Mouse (Mus musculus) hindbrain, embryonic 11.5 days (tissue): ENCODE results near the gene Ptgis. TPM values are rescaled to one million over a fixed set of nuclear protein-coding genes. Genes with fewer than 3 reads are reported as not detected.

Source experiments
- ATAC-seq: fragments of 200-750 bp; cut with Nextera tagmentation; 2 replicates; pipeline ENCODE4 v1.8.0; 2017; ENCODE audit warnings: mild to moderate bottlenecking, moderate TSS enrichment, moderate library complexity; ENCODE audit not compliant: low FRiP score
- DNase-seq: peaks from one replicate; pipeline ENCODE4 v3.0.0-alpha.2; 2015; ENCODE audit warnings: low spot score
- H3K27ac ChIP-seq: fragments of 300-500 bp; sonication (generic); 2 replicates; pipeline ENCODE4 v1.5.1; 2014; ENCODE audit warnings: mild to moderate bottlenecking, low read depth, low read length
- H3K27me3 ChIP-seq: fragments of 300-500 bp; sonication (generic); 2 replicates; pipeline ENCODE4 v1.6.1; 2014; ENCODE audit warnings: mild to moderate bottlenecking, low read length, moderate library complexity, mixed read lengths; ENCODE audit not compliant: control insufficient read depth, insufficient read depth
- H3K36me3 ChIP-seq: fragments of 300-500 bp; sonication (generic); 2 replicates; pipeline ENCODE4 v1.6.1; 2014; ENCODE audit warnings: mild to moderate bottlenecking, low read length, moderate library complexity, mixed read lengths; ENCODE audit not compliant: control insufficient read depth, insufficient read depth
- H3K4me1 ChIP-seq: fragments of 300-500 bp; sonication (generic); replicated peaks from 2 replicates; pipeline ENCODE4 v1.6.1; 2014; ENCODE audit warnings: low read length, mixed read lengths; ENCODE audit not compliant: control insufficient read depth, insufficient read depth
- H3K4me2 ChIP-seq: fragments of 300-500 bp; sonication (generic); replicated peaks from 2 replicates; pipeline ENCODE4 v1.6.1; 2014; ENCODE audit warnings: mild to moderate bottlenecking, low read depth, low read length
- H3K4me3 ChIP-seq: fragments of 300-500 bp; sonication (generic); 2 replicates; pipeline ENCODE4 v1.5.1; 2014; ENCODE audit warnings: low read depth, low read length
- H3K9ac ChIP-seq: fragments of 300-500 bp; sonication (generic); 2 replicates; pipeline ENCODE4 v1.6.1; 2014; ENCODE audit warnings: low read depth, low read length
- H3K9me3 ChIP-seq: fragments of 300-500 bp; sonication (generic); 2 replicates; pipeline ENCODE4 v1.6.1; 2016; ENCODE audit warnings: low read length; ENCODE audit not compliant: control insufficient read depth
- WGBS: fragments of 180-500 bp; shearing (Covaris S2); extraction: QIAGEN DNeasy Blood & Tissue Kit; methylation state at CpG from one replicate; pipeline ENCODE4 v1.1.7; 2014; 5-methylcytosine and 5-hydroxymethylcytosine counted together
- polyA plus RNA-seq: library from polyadenylated mRNA; unstranded; fragments of >200 nt; fragmentation: Nextera tagmentation; extraction: Ambion mirVana; gene quantifications from 2 replicates; pipeline ENCODE4 v1.2.1, GENCODE M21; 2014

The Ptgis gene
- polyA plus RNA-seq, 1 experiment from 2014 or later, result 7.4 TPM

- H3K4me2 ChIP-seq, result no peak overlapping the region
- H3K4me3 ChIP-seq, result no peak overlapping the region
- ATAC-seq, result no peak
- H3K36me3 ChIP-seq, result no peaks in the 10 kb centered on the region
- WGBS, result 73% methylated on average over 7 of the region's 7 CpGs
- H3K27me3 ChIP-seq, result no peaks in the 10 kb centered on the region
- H3K27ac ChIP-seq, result no peak overlapping the region
- no peak for DNase-seq
- H3K9me3 ChIP-seq, result no peaks in the 10 kb centered on the region
- H3K4me1 ChIP-seq, result no peaks in the 10 kb centered on the region; the same call in 1 of the 2 replicates
- H3K9ac ChIP-seq, result no peak overlapping the region
Measured at GRCm38 (mm10) chr2:167254185-167254584, 13.8 kb upstream of the Ptgis start.

- H3K4me2 ChIP-seq, result no peak overlapping the region
- no peaks in the 10 kb centered on the region for H3K27me3 ChIP-seq
- DNase-seq (no peak), ATAC-seq (no peak)
- H3K36me3 ChIP-seq, result no peaks in the 10 kb centered on the region
- H3K9me3 ChIP-seq, result no peaks in the 10 kb centered on the region
- H3K4me3 ChIP-seq, result no peak overlapping the region
- no peak overlapping the region for H3K27ac ChIP-seq
- 84% methylated on average over 5 of the region's 5 CpGs for WGBS
- H3K4me1 ChIP-seq, result no peaks in the 10 kb centered on the region; the same call in 1 of the 2 replicates
- H3K9ac ChIP-seq, result no peak overlapping the region
Measured at GRCm38 (mm10) chr2:167253476-167253875, 13.1 kb upstream of the Ptgis start.

GRCm38 (mm10) chr2:167252057-167252687 is 11.8 kb upstream of the Ptgis start:
- no peak overlapping the region for H3K9ac ChIP-seq
- no peak for DNase-seq
- H3K4me2 ChIP-seq, result no peak overlapping the region
- no peak for ATAC-seq
- no peaks in the 10 kb centered on the region for H3K36me3 ChIP-seq
- H3K9me3 ChIP-seq, result no peaks in the 10 kb centered on the region
- no peaks in the 10 kb centered on the region for H3K27me3 ChIP-seq
- 52% methylated on average over 3 of the region's 3 CpGs for WGBS
- H3K4me1 ChIP-seq, result no peaks in the 10 kb centered on the region; the same call in 1 of the 2 replicates
- H3K27ac ChIP-seq, result no peak overlapping the region
- H3K4me3 ChIP-seq, result no peak overlapping the region

- Histone ChIP-seq H3K27me3 (no peaks in the 10 kb centered on the region), H3K27ac (no peak overlapping the region), H3K9ac (no peak overlapping the region), H3K4me3 (no peak overlapping the region), H3K9me3 (no peaks in the 10 kb centered on the region), H3K36me3 (no peaks in the 10 kb centered on the region), H3K4me1 (no peaks in the 10 kb centered on the region; the same call in 1 of the 2 replicates), H3K4me2 (no peak overlapping the region)
- ATAC-seq, result no peak
- DNase-seq, result peak; percentile 19
- WGBS, result 30% methylated on average over 7 of the region's 7 CpGs
Measured at GRCm38 (mm10) chr2:167250736-167251337, 10.4 kb upstream of the Ptgis start.

- Histone ChIP-seq H3K4me1 (no peaks in the 10 kb centered on the region), H3K9ac (no peak overlapping the region), H3K36me3 (no peaks in the 10 kb centered on the region), H3K27me3 (no peaks in the 10 kb centered on the region), H3K4me3 (no peak overlapping the region), H3K4me2 (no peak overlapping the region), H3K9me3 (no peaks in the 10 kb centered on the region), H3K27ac (no peak overlapping the region)
- 63% methylated on average over 8 of the region's 11 CpGs for WGBS
- ATAC-seq (no peak), DNase-seq (no peak)
Measured at GRCm38 (mm10) chr2:167250003-167250735, 9.8 kb upstream of the Ptgis start.

GRCm38 (mm10) chr2:167249591-167249990 is 9.2 kb upstream of the Ptgis start:
- Histone ChIP-seq H3K9ac (no peak overlapping the region), H3K4me1 (no peaks in the 10 kb centered on the region), H3K4me2 (no peak overlapping the region), H3K27me3 (no peaks in the 10 kb centered on the region), H3K9me3 (no peaks in the 10 kb centered on the region), H3K4me3 (no peak overlapping the region), H3K27ac (no peak overlapping the region), H3K36me3 (no peaks in the 10 kb centered on the region)
- WGBS, result 52% methylated on average over 3 of the region's 3 CpGs
- DNase-seq (no peak), ATAC-seq (no peak)

GRCm38 (mm10) chr2:167247823-167248222 is 7.4 kb upstream of the Ptgis start:
- 44% methylated on average over 2 of the region's 2 CpGs for WGBS
- no peak for ATAC-seq

GRCm38 (mm10) chr2:167246704-167247103 is 6.3 kb upstream of the Ptgis start:
- H3K4me1 ChIP-seq, result no peaks in the 10 kb centered on the region
- H3K4me3 ChIP-seq, result no peak overlapping the region
- H3K27me3 ChIP-seq, result no peaks in the 10 kb centered on the region
- H3K36me3 ChIP-seq, result no peaks in the 10 kb centered on the region
- DNase-seq (no peak), ATAC-seq (no peak)
- no peak overlapping the region for H3K4me2 ChIP-seq
- H3K9me3 ChIP-seq, result no peaks in the 10 kb centered on the region
- WGBS, result 65% methylated on average over 7 of the region's 7 CpGs
- no peak overlapping the region for H3K27ac ChIP-seq
- no peak overlapping the region for H3K9ac ChIP-seq

More at GRCm38 (mm10) chr2:167247823-167248222, 7.4 kb upstream of the Ptgis start:
- no peak overlapping the region for H3K27ac ChIP-seq
- H3K4me2 ChIP-seq, result no peak overlapping the region
- H3K4me1 ChIP-seq, result no peaks in the 10 kb centered on the region
- H3K27me3 ChIP-seq, result no peaks in the 10 kb centered on the region
- H3K4me3 ChIP-seq, result no peak overlapping the region
- no peak overlapping the region for H3K9ac ChIP-seq
- no peaks in the 10 kb centered on the region for H3K36me3 ChIP-seq
- H3K9me3 ChIP-seq, result no peaks in the 10 kb centered on the region
- DNase-seq, result no peak
